Mouse (Mus musculus) liver, postnatal 0 days (tissue): ENCODE results near the gene Scn10a.

Experiments used
- CTCF ChIP-seq: sonication (generic); IDR thresholded peaks from 2 replicates; pipeline ENCODE4 v1.5.1; 2016; ENCODE audit warnings: antibody characterized with exemption, low read depth
- EP300 ChIP-seq: IDR thresholded peaks from 2 replicates; pipeline ENCODE4 v1.6.1; 2016; ENCODE audit warnings: antibody characterized with exemption, low read depth, mild to moderate bottlenecking

DNA sequence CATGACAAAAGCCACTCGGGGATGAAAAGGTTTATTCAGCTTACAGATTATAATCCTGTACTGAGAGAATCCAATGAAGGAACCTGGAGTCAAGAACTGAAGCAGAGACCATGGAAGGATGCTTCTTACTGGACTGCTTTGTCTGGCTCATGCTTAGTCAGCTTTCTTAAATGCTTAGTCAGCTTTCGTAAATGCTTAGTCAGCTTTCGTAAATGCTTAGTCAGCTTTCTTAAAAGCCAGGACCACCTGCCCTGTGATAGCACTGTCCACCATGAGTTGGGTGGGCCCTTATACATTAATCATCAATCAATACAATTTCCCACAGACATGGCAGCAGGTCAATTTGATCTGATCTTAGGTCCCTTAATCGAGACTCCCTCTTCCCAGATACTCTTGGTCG is 112.2 kb downstream of the Scn10a start:
- TF ChIP-seq CTCF (no peak), EP300 (no peak)
